Mouse (Mus musculus) olfactory bulb, adult 2 months (tissue): ENCODE data around the gene Hoxb13. TPM values are rescaled to one million over a fixed set of nuclear protein-coding genes. Genes with fewer than 3 reads are reported as not detected.

Source experiments
- H3K27ac ChIP-seq: fragments of 200-500 bp; 2 replicates; pipeline ENCODE4 v1.5.1; 2012; ENCODE audit warnings: low read depth, low read length; ENCODE audit not compliant: insufficient read depth
- H3K4me1 ChIP-seq: fragments of 200-500 bp; 2 replicates; pipeline ENCODE4 v1.6.1; 2012; ENCODE audit warnings: low read length; ENCODE audit not compliant: control insufficient read depth, insufficient read depth
- H3K4me3 ChIP-seq: fragments of 200-500 bp; 2 replicates; pipeline ENCODE4 v1.5.1; 2012; ENCODE audit warnings: mild to moderate bottlenecking, low read depth, low read length, moderate library complexity; ENCODE audit not compliant: insufficient read depth
- CTCF ChIP-seq: fragments of 200-500 bp; IDR thresholded peaks from 2 replicates; pipeline ENCODE4 v1.5.1; 2012; ENCODE audit warnings: low read depth, mild to moderate bottlenecking, low read length, moderate library complexity; ENCODE audit not compliant: insufficient read depth
- POLR2A ChIP-seq: fragments of 200-500 bp; IDR thresholded peaks from 2 replicates; pipeline ENCODE4 v1.6.1; 2012; ENCODE audit warnings: mild to moderate bottlenecking, low read depth, low read length, moderate library complexity; ENCODE audit not compliant: insufficient read depth
- WGBS: fragments of 180-500 bp; shearing (Covaris S2); methylation state at CpG from one replicate; pipeline ENCODE4 v1.1.7; 2018; 5-methylcytosine and 5-hydroxymethylcytosine counted together
- polyA plus RNA-seq: library from polyadenylated mRNA; stranded (reverse); fragments of >200 nt; gene quantifications from 2 replicates; pipeline ENCODE4 v1.2.4, GENCODE M21; 2012; ENCODE audit warnings: low replicate concordance; ENCODE audit not compliant: missing spikeins, insufficient read depth, insufficient read length

Hoxb13 gene
- polyA plus RNA-seq, 1 experiment, result not detected

- H3K27ac ChIP-seq, result no peak overlapping the region
- no peak overlapping the region for H3K4me3 ChIP-seq
- WGBS, result 79% methylated on average over 9 of the region's 9 CpGs
- TF ChIP-seq CTCF (no peak), POLR2A (no peak)
- no peaks in the 10 kb centered on the region for H3K4me1 ChIP-seq
Measured at GRCm38 (mm10) chr11:96227676-96228075, 33.6 kb downstream of the Hoxb13 start.

GRCm38 (mm10) chr11:96234906-96235305 lies 40.8 kb downstream of the Hoxb13 start:
- Histone ChIP-seq H3K4me3 (no peak overlapping the region), H3K4me1 (no peaks in the 10 kb centered on the region), H3K27ac (no peak overlapping the region)
- 2% methylated on average over 12 of the region's 12 CpGs for WGBS
- TF ChIP-seq CTCF, result peak; percentile 55; the same call in 1 of the 2 replicates
- no peak for TF ChIP-seq POLR2A

DNA sequence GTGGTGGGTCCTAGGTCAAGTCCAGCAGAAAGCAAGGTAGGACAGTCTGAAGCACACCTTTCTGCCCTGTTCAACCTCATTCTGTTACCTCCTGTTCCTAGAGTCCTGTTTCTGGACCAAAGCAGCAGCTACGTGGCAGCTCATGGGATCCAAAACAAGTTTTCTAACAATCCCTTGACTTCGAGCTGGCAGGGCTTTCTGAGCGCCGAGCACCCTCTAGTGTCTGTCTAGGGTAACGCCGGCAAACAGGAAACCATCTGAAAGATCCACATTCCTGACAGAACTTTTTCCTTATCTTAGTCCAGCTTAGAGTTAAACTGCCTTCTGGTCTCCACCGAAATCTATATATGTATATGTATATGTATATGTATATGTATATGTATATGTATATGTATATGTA lies 46.1 kb downstream of the Hoxb13 start:
- H3K27ac ChIP-seq, result no peak overlapping the region
- TF ChIP-seq CTCF (peak; percentile 50; the same call in 1 of the 2 replicates), POLR2A (no peak)
- no peak overlapping the region for H3K4me3 ChIP-seq
- WGBS, result 1% methylated on average over 7 of the region's 7 CpGs
- H3K4me1 ChIP-seq, result no peaks in the 10 kb centered on the region

Other genes with a start within 250 kb of the Hoxb13 start
- gene Igf2bp1, start 188.4 kb upstream of the Hoxb13 start, polyA plus RNA-seq, result not detected in 2 replicates
- not detected in 2 replicates for gene Gip, start 169.8 kb upstream of the Hoxb13 start, polyA plus RNA-seq
- gene Snf8, start 159.4 kb upstream of the Hoxb13 start, polyA plus RNA-seq, result not detected in 2 replicates
- not detected in 2 replicates for gene Ube2z, start 128.9 kb upstream of the Hoxb13 start, polyA plus RNA-seq
- not detected in 2 replicates for gene Atp5g1, start 118.6 kb upstream of the Hoxb13 start, polyA plus RNA-seq
- gene Calcoco2, start 82.4 kb upstream of the Hoxb13 start, polyA plus RNA-seq, result not detected in 2 replicates
- gene Ttll6, start 60.5 kb upstream of the Hoxb13 start, polyA plus RNA-seq, result not detected in 2 replicates
- gene Hoxb9, start 77.1 kb downstream of the Hoxb13 start, polyA plus RNA-seq, result 1,425 TPM in 1 of 2 replicates, not detected in the other
- gene Hoxb8, start 87.6 kb downstream of the Hoxb13 start, polyA plus RNA-seq, result not detected in 2 replicates
- gene Hoxb7, start 92.3 kb downstream of the Hoxb13 start, polyA plus RNA-seq, result not detected in 2 replicates
- gene Hoxb6, start 98.2 kb downstream of the Hoxb13 start, polyA plus RNA-seq, result not detected in 2 replicates
- gene Hoxb5, start 109.0 kb downstream of the Hoxb13 start, polyA plus RNA-seq, result not detected in 2 replicates
- not detected in 2 replicates for gene Hoxb4, start 124.0 kb downstream of the Hoxb13 start, polyA plus RNA-seq
- gene Hoxb3, start 129.0 kb downstream of the Hoxb13 start, polyA plus RNA-seq, result not detected in 2 replicates
- gene Hoxb2, start 156.2 kb downstream of the Hoxb13 start, polyA plus RNA-seq, result not detected in 2 replicates
- gene Hoxb1, start 171.4 kb downstream of the Hoxb13 start, polyA plus RNA-seq, result not detected in 2 replicates